Mouse (Mus musculus): ENCODE measurements around the gene Abhd11. TPM values are rescaled to one million over a fixed set of nuclear protein-coding genes. Genes with fewer than 3 reads are reported as not detected.

Gene Abhd11
- total and polyA plus RNA-seq, 2 experiments from 2014 or later = 55.6 to 100 TPM

- DNase-seq (ENCODE audit: low spot score) = no peak
- ATAC-seq (ENCODE audit: insufficient read depth, low read depth) = no peak
- Histone ChIP-seq H3K4me1 (ENCODE audit: control insufficient read depth, insufficient read depth) (no peaks in the 10 kb centered on the region), H3K27me3 (ENCODE audit: control insufficient read depth, insufficient read depth, low read length) (peaks cover 57% of the 10 kb centered on the region), H3K9ac (replicated peaks; ENCODE audit: low read depth, low read length) (no peak overlapping the region), H3K4me3 (ENCODE audit: low read depth, low read length) (no peak overlapping the region), H3K9me3 (replicated peaks; ENCODE audit: control insufficient read depth, low read length) (no peaks in the 10 kb centered on the region), H3K4me2 (ENCODE audit: low read depth, low read length) (no peak overlapping the region), H3K36me3 (replicated peaks; ENCODE audit: control insufficient read depth, insufficient read depth, low read length) (no peaks in the 10 kb centered on the region), H3K27ac (ENCODE audit: low read depth) (no peak overlapping the region)
- 59% methylated on average over 11 of the region's 11 CpGs for WGBS
- no peak for TF ChIP-seq EP300 (IDR thresholded peaks at IDR 0.05; ENCODE audit: low read depth)
Observed at GRCm38 (mm10) chr5:134989166-134989565, 19.8 kb upstream of the Abhd11 start.

- 38% methylated on average over 6 of the region's 6 CpGs for WGBS
- peak; percentile 34 for DNase-seq (ENCODE audit: low spot score)
- TF ChIP-seq EP300 (IDR thresholded peaks at IDR 0.05; ENCODE audit: low read depth) = no peak
- no peak for TF ChIP-seq CTCF (IDR thresholded peaks at IDR 0.05; ENCODE audit: low read depth)
- H3K36me3 ChIP-seq (replicated peaks; ENCODE audit: control insufficient read depth, insufficient read depth, low read length) = no peaks in the 10 kb centered on the region
- no peak overlapping the region for H3K9ac ChIP-seq (replicated peaks; ENCODE audit: low read depth, low read length)
- peaks cover 52% of the 10 kb centered on the region for H3K27me3 ChIP-seq (ENCODE audit: control insufficient read depth, insufficient read depth, low read length)
- H3K4me2 ChIP-seq (ENCODE audit: low read depth, low read length) = no peak overlapping the region
- no peak overlapping the region for H3K4me3 ChIP-seq (ENCODE audit: low read depth, low read length)
- no peaks in the 10 kb centered on the region for H3K4me1 ChIP-seq (ENCODE audit: control insufficient read depth, insufficient read depth)
- no peak overlapping the region for H3K27ac ChIP-seq (ENCODE audit: low read depth)
- ATAC-seq (ENCODE audit: insufficient read depth, low read depth) = no peak; the same call in 1 of the 2 replicates
- no peaks in the 10 kb centered on the region for H3K9me3 ChIP-seq (replicated peaks; ENCODE audit: control insufficient read depth, low read length)
Observed at GRCm38 (mm10) chr5:134989741-134990140, 19.2 kb upstream of the Abhd11 start.

- H3K4me3 ChIP-seq (ENCODE audit: low read depth, low read length) = no peak overlapping the region
- no peak overlapping the region for H3K27ac ChIP-seq (ENCODE audit: low read depth)
- H3K9ac ChIP-seq (replicated peaks; ENCODE audit: low read depth, low read length) = no peak overlapping the region
- peaks cover 23% of the 10 kb centered on the region for H3K27me3 ChIP-seq (ENCODE audit: control insufficient read depth, insufficient read depth, low read length)
- H3K36me3 ChIP-seq (replicated peaks; ENCODE audit: control insufficient read depth, insufficient read depth, low read length) = no peaks in the 10 kb centered on the region
- DNase-seq (ENCODE audit: low spot score) = no peak
- WGBS = 83% methylated on average over 5 of the region's 5 CpGs
- no peaks in the 10 kb centered on the region for H3K9me3 ChIP-seq (replicated peaks; ENCODE audit: control insufficient read depth, low read length)
- no peaks in the 10 kb centered on the region for H3K4me1 ChIP-seq (ENCODE audit: control insufficient read depth, insufficient read depth)
- TF ChIP-seq CTCF (IDR thresholded peaks at IDR 0.05; ENCODE audit: low read depth) (no peak), EP300 (IDR thresholded peaks at IDR 0.05; ENCODE audit: low read depth) (no peak)
- no peak overlapping the region for H3K4me2 ChIP-seq (ENCODE audit: low read depth, low read length)
- ATAC-seq (ENCODE audit: insufficient read depth, low read depth) = no peak
Observed at GRCm38 (mm10) chr5:134992566-134992965, 16.4 kb upstream of the Abhd11 start.

- H3K9me3 ChIP-seq (replicated peaks; ENCODE audit: control insufficient read depth, low read length) = no peaks in the 10 kb centered on the region
- no peaks in the 10 kb centered on the region for H3K36me3 ChIP-seq (replicated peaks; ENCODE audit: control insufficient read depth, insufficient read depth, low read length)
- DNase-seq (ENCODE audit: low spot score) (no peak), ATAC-seq (ENCODE audit: insufficient read depth, low read depth) (no peak)
- no peaks in the 10 kb centered on the region for H3K4me1 ChIP-seq (ENCODE audit: control insufficient read depth, insufficient read depth)
- H3K27ac ChIP-seq (ENCODE audit: low read depth) = no peak overlapping the region
- no peaks in the 10 kb centered on the region for H3K27me3 ChIP-seq (ENCODE audit: control insufficient read depth, insufficient read depth, low read length)
- no peak overlapping the region for H3K4me2 ChIP-seq (ENCODE audit: low read depth, low read length)
- TF ChIP-seq CTCF (IDR thresholded peaks at IDR 0.05; ENCODE audit: low read depth) (no peak), EP300 (IDR thresholded peaks at IDR 0.05; ENCODE audit: low read depth) (no peak)
- WGBS = 62% methylated on average over 6 of the region's 6 CpGs
- H3K4me3 ChIP-seq (ENCODE audit: low read depth, low read length) = no peak overlapping the region
- no peak overlapping the region for H3K9ac ChIP-seq (replicated peaks; ENCODE audit: low read depth, low read length)
Observed at GRCm38 (mm10) chr5:134998359-134998758, 10.6 kb upstream of the Abhd11 start.

- no peaks in the 10 kb centered on the region for H3K9me3 ChIP-seq (replicated peaks; ENCODE audit: control insufficient read depth, low read length)
- ATAC-seq (ENCODE audit: insufficient read depth, low read depth) = no peak
- 93% methylated on average over 4 of the region's 4 CpGs for whole genome bisulfite sequencing
Observed at GRCm38 (mm10) chr5:134999797-135000196, 9.2 kb upstream of the Abhd11 start.

GRCm38 (mm10) chr5:135000751-135001150, 8.2 kb upstream of the Abhd11 start:
- Histone ChIP-seq H3K4me1 (ENCODE audit: control insufficient read depth, insufficient read depth) (no peaks in the 10 kb centered on the region), H3K4me3 (ENCODE audit: low read depth, low read length) (no peak overlapping the region), H3K27ac (ENCODE audit: low read depth) (no peak overlapping the region), H3K36me3 (replicated peaks; ENCODE audit: control insufficient read depth, insufficient read depth, low read length) (no peaks in the 10 kb centered on the region), H3K27me3 (ENCODE audit: control insufficient read depth, insufficient read depth, low read length) (no peaks in the 10 kb centered on the region), H3K9ac (replicated peaks; ENCODE audit: low read depth, low read length) (no peak overlapping the region), H3K4me2 (ENCODE audit: low read depth, low read length) (no peak overlapping the region), H3K9me3 (replicated peaks; ENCODE audit: control insufficient read depth, low read length) (no peaks in the 10 kb centered on the region)
- no peak for DNase-seq (ENCODE audit: low spot score)
- WGBS = 69% methylated on average over 16 of the region's 16 CpGs
- no peak for TF ChIP-seq CTCF (IDR thresholded peaks at IDR 0.05; ENCODE audit: low read depth)
- TF ChIP-seq EP300 (IDR thresholded peaks at IDR 0.05; ENCODE audit: low read depth) = no peak
- no peak for ATAC-seq (ENCODE audit: insufficient read depth, low read depth)

More at GRCm38 (mm10) chr5:134999797-135000196, 9.2 kb upstream of the Abhd11 start:
- Histone ChIP-seq H3K4me2 (ENCODE audit: low read depth, low read length) (no peak overlapping the region), H3K27ac (ENCODE audit: low read depth) (no peak overlapping the region), H3K9ac (replicated peaks; ENCODE audit: low read depth, low read length) (no peak overlapping the region), H3K4me3 (ENCODE audit: low read depth, low read length) (no peak overlapping the region), H3K27me3 (ENCODE audit: control insufficient read depth, insufficient read depth, low read length) (no peaks in the 10 kb centered on the region), H3K4me1 (ENCODE audit: control insufficient read depth, insufficient read depth) (no peaks in the 10 kb centered on the region), H3K36me3 (replicated peaks; ENCODE audit: control insufficient read depth, insufficient read depth, low read length) (no peaks in the 10 kb centered on the region)
- TF ChIP-seq EP300 (IDR thresholded peaks at IDR 0.05; ENCODE audit: low read depth) = no peak
- TF ChIP-seq CTCF (IDR thresholded peaks at IDR 0.05; ENCODE audit: low read depth) = no peak
- no peak for DNase-seq (ENCODE audit: low spot score)

All from heart, postnatal 0 days (tissue).